Mouse (Mus musculus) forebrain, embryonic 12.5 days (tissue): Measurements from ENCODE around the gene Ndufs8. TPM values are rescaled to one million over a fixed set of nuclear protein-coding genes. Genes with fewer than 3 reads are reported as not detected.

Experiments used
- ATAC-seq: fragments of 200-750 bp; cut with Nextera tagmentation; 2 replicates; pipeline ENCODE4 v1.8.0; 2017; ENCODE audit warnings: moderate TSS enrichment; ENCODE audit not compliant: low FRiP score
- H3K27ac ChIP-seq: fragments of 300-500 bp; sonication (generic); 2 replicates; pipeline ENCODE4 v1.5.1; 2016; ENCODE audit warnings: mild to moderate bottlenecking
- H3K27me3 ChIP-seq: fragments of 300-500 bp; sonication (generic); 2 replicates; pipeline ENCODE4 v1.6.1; 2016; ENCODE audit warnings: mild to moderate bottlenecking
- H3K36me3 ChIP-seq: fragments of 300-500 bp; sonication (generic); replicated peaks from 2 replicates; pipeline ENCODE4 v1.6.1; 2016; ENCODE audit warnings: mild to moderate bottlenecking
- H3K4me1 ChIP-seq: fragments of 300-500 bp; sonication (generic); 2 replicates; pipeline ENCODE4 v1.6.1; 2016
- H3K4me2 ChIP-seq: fragments of 300-500 bp; sonication (generic); 2 replicates; pipeline ENCODE4 v1.6.1; 2016; ENCODE audit warnings: mild to moderate bottlenecking, moderate library complexity
- H3K4me3 ChIP-seq: fragments of 300-500 bp; sonication (generic); replicated peaks from 2 replicates; pipeline ENCODE4 v1.5.1; 2016; ENCODE audit warnings: mild to moderate bottlenecking
- H3K9ac ChIP-seq: fragments of 300-500 bp; sonication (generic); 2 replicates; pipeline ENCODE4 v1.6.1; 2016; ENCODE audit warnings: mild to moderate bottlenecking
- H3K9me3 ChIP-seq: fragments of 300-500 bp; sonication (generic); 2 replicates; pipeline ENCODE4 v1.6.1; 2016
- WGBS: fragments of 180-500 bp; shearing (Covaris S2); methylation state at CpG from one replicate; pipeline ENCODE4 v1.1.7; 2016; 5-methylcytosine and 5-hydroxymethylcytosine counted together
- polyA plus RNA-seq: library from polyadenylated mRNA; unstranded; fragments of >200 nt; fragmentation: Nextera tagmentation; extraction: Ambion mirVana; gene quantifications from 2 replicates; pipeline ENCODE4 v1.2.1, GENCODE M21; 2016

Ndufs8 gene
- polyA plus RNA-seq, 1 experiment from 2014 or later = 166 TPM

DNA sequence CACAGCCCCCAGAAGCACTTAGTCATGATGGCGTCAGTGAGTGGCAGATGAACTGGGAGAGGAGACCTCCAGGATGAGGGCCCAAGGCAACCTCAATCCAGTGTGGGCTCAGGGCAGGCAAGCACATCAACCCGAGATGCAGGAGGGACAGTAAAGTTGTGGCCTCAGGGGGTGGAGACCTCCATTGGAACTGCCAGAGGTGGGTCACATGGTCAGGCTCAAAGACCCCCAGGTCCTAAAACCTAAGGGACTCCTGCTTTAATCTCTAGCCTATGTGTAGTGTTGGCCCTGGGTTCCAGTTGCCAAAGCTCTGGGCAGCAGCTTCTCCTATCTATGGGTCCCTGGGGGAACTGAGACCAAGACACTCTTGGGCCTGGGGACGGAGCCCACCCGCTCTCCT, 16.2 kb upstream of the Ndufs8 start:
- Histone ChIP-seq H3K36me3 (no peaks in the 10 kb centered on the region), H3K9ac (no peak overlapping the region), H3K27me3 (no peaks in the 10 kb centered on the region), H3K4me3 (no peak overlapping the region), H3K4me1 (peaks cover 13% of the 10 kb centered on the region), H3K9me3 (no peaks in the 10 kb centered on the region), H3K27ac (no peak overlapping the region), H3K4me2 (no peak overlapping the region)
- no peak for ATAC-seq
- 85% methylated on average over 4 of the region's 4 CpGs for WGBS

DNA sequence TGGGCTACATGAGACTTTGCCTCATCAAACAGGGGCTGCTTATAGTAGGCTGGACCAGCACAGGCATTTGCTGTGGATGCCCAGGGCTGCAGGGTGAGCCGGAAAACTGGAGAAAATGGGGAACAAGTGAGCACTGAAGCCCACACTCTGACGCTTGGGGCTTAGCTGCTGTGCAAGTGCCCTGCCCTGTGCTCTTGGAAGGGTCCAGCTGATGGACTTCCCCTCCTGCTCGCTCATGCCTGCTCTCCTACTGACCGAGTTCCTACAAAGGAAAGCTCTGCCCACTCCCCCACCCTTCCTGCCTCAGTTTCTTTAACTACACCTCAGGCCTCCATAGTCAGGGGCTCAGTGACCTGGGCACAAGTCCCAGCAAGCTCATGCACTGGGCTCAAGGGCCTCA, 15.4 kb upstream of the Ndufs8 start:
- Histone ChIP-seq H3K27ac (no peak overlapping the region), H3K4me1 (peaks cover 15% of the 10 kb centered on the region), H3K4me2 (no peak overlapping the region), H3K27me3 (no peaks in the 10 kb centered on the region), H3K36me3 (no peaks in the 10 kb centered on the region), H3K4me3 (no peak overlapping the region), H3K9me3 (no peaks in the 10 kb centered on the region), H3K9ac (no peak overlapping the region)
- no peak for ATAC-seq
- WGBS = 85% methylated on average over 4 of the region's 4 CpGs

DNA sequence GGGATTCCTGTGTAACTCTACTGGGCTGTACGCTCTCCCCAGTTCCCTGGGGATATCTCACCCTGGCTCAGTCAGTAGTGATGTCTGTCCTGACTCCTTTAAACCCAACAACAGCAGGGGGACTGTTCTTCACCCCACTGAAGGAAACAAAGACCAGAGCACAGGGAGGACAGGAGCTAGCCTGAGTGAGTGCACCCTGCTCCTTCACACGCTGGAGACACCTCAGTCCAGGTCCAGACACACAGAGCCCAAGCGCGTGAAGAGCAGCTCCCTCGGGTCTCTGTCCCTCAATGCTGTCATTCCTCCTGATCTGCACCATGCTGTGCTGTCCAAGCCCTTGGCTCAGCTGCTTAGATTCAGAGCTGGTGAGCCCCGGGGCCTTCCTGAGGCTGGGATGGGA, 14.1 kb upstream of the Ndufs8 start:
- Histone ChIP-seq H3K4me3 (no peak overlapping the region), H3K27me3 (no peaks in the 10 kb centered on the region), H3K27ac (no peak overlapping the region), H3K4me1 (peaks cover 15% of the 10 kb centered on the region), H3K9ac (no peak overlapping the region), H3K9me3 (no peaks in the 10 kb centered on the region), H3K36me3 (no peaks in the 10 kb centered on the region), H3K4me2 (no peak overlapping the region)
- 71% methylated on average over 6 of the region's 6 CpGs for WGBS
- ATAC-seq = no peak

DNA sequence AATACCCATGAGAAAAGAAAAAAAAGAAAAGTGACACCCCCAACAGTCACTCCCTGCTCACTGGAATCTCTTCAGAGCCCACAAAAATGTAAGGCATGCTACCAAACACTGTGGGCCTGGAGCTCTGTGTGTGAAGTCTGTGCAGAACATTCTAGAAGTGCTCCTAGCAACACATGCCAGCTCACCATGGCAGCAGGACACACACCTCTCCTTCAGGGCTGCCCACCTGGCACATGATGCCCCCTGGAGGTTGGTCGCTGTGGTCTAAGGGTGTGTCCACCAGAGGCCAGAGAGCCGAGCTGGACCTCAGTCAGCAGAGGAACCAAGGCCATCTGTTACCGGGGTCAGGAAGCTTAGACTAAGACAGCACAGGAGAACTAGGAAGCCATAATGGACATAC, 13.7 kb upstream of the Ndufs8 start:
- no peaks in the 10 kb centered on the region for H3K27me3 ChIP-seq
- H3K27ac ChIP-seq = no peak overlapping the region
- no peak overlapping the region for H3K9ac ChIP-seq
- H3K4me2 ChIP-seq = no peak overlapping the region
- ATAC-seq = no peak
- no peaks in the 10 kb centered on the region for H3K9me3 ChIP-seq
- H3K36me3 ChIP-seq = no peaks in the 10 kb centered on the region
- H3K4me3 ChIP-seq = no peak overlapping the region
- H3K4me1 ChIP-seq = peaks cover 15% of the 10 kb centered on the region
- 79% methylated on average over 3 of the region's 3 CpGs for WGBS

DNA sequence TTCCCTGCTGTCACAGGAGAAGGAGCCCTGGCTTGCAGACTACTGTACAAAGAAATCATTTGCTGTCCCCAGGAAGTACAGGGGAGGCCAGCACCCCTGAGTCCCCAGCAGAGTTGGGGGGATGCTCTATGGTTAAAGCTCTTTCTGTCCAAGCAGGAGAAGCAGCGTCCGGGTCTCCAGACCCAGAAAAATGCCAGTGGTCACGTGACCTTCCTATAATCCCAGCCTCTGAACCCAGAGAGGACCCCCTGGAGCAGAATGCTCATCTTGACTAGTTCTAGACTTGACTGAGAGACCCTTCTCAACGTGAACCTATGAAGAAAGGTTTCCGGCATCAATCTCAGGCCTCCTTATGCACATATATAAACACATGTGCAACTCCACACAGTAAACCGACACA, 13.3 kb upstream of the Ndufs8 start:
- H3K27ac ChIP-seq = no peak overlapping the region
- no peaks in the 10 kb centered on the region for H3K9me3 ChIP-seq
- no peaks in the 10 kb centered on the region for H3K27me3 ChIP-seq
- H3K4me2 ChIP-seq = no peak overlapping the region
- peaks cover 15% of the 10 kb centered on the region for H3K4me1 ChIP-seq
- no peak overlapping the region for H3K4me3 ChIP-seq
- 72% methylated on average over 6 of the region's 6 CpGs for WGBS
- no peak for ATAC-seq
- no peak overlapping the region for H3K9ac ChIP-seq
- no peaks in the 10 kb centered on the region for H3K36me3 ChIP-seq

DNA sequence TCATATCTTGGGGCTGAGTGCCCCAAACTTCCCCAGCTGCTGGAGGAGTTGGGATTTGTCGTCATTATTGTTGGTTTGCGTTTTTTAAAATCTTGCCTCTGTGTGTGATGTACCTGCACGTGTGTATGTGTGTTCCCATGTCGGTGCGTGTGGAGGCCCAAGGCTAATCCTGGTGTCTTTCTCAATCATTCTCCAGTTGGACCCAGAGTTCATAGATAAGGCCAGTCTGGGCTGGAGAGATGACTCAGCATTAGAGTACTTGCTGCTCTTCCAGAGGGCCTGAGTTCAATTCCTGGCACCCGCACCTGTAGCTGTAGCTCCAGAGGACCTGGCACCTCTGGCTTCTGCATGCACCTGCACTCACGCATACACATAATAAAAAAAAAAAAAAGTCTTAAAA, 12.3 kb upstream of the Ndufs8 start:
- WGBS = 91% methylated on average over 7 of the region's 7 CpGs
- H3K9ac ChIP-seq = no peak overlapping the region
- no peaks in the 10 kb centered on the region for H3K36me3 ChIP-seq
- H3K27ac ChIP-seq = no peak overlapping the region
- H3K4me3 ChIP-seq = no peak overlapping the region
- no peak overlapping the region for H3K4me2 ChIP-seq
- no peaks in the 10 kb centered on the region for H3K27me3 ChIP-seq
- H3K9me3 ChIP-seq = no peaks in the 10 kb centered on the region
- H3K4me1 ChIP-seq = peaks cover 15% of the 10 kb centered on the region
- ATAC-seq = no peak

DNA sequence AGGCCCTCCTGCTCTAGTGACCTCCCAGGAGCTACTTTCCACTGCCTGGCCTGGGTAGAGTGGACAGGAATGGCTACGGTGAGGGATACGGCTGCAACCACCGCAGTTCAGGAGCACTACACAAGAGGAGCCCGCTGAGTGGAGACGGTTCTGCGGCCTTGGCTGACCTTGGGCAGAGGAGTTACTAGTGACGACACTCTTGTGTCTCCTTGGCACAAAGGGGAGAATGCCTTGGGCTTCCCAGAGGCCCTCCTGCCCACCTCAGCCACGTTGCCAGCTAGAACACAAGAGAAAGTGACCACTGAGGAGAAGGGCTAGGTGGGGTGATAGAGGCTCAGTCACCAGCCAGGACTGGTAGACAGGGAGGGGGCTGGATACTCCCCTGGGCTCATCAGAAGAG, 11.6 kb upstream of the Ndufs8 start:
- Histone ChIP-seq H3K27ac (no peak overlapping the region), H3K4me2 (no peak overlapping the region), H3K27me3 (no peaks in the 10 kb centered on the region), H3K9me3 (no peaks in the 10 kb centered on the region), H3K4me3 (no peak overlapping the region), H3K4me1 (peaks cover 10% of the 10 kb centered on the region), H3K36me3 (no peaks in the 10 kb centered on the region), H3K9ac (no peak overlapping the region)
- 86% methylated on average over 8 of the region's 8 CpGs for WGBS
- ATAC-seq = no peak

DNA sequence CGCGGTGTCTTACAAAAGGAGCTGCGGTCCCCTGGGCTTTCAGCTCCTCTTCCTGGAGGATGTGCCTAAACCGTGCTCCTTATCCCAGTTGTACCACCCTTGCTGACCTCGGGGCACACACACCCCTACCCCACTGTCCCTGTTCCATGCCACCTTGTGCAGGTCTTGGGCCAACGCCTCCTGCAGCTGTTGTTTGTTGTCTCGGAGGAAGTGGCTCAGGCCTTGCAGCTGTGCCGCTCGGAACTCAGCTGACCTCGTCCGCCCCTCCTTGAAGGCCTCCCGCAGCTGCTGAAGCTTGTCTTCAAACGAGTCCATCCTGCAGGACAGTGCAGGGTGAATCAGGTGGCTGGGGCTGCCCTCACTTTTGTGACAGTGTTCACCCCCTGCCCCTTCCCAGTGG, 11.0 kb upstream of the Ndufs8 start:
- Histone ChIP-seq H3K4me2 (no peak overlapping the region), H3K36me3 (no peaks in the 10 kb centered on the region), H3K4me3 (no peak overlapping the region), H3K4me1 (peaks cover 5% of the 10 kb centered on the region; the same call in 1 of the 2 replicates), H3K9me3 (no peaks in the 10 kb centered on the region), H3K27me3 (no peaks in the 10 kb centered on the region), H3K27ac (no peak overlapping the region), H3K9ac (no peak overlapping the region)
- ATAC-seq = no peak
- 69% methylated on average over 13 of the region's 13 CpGs for WGBS

DNA sequence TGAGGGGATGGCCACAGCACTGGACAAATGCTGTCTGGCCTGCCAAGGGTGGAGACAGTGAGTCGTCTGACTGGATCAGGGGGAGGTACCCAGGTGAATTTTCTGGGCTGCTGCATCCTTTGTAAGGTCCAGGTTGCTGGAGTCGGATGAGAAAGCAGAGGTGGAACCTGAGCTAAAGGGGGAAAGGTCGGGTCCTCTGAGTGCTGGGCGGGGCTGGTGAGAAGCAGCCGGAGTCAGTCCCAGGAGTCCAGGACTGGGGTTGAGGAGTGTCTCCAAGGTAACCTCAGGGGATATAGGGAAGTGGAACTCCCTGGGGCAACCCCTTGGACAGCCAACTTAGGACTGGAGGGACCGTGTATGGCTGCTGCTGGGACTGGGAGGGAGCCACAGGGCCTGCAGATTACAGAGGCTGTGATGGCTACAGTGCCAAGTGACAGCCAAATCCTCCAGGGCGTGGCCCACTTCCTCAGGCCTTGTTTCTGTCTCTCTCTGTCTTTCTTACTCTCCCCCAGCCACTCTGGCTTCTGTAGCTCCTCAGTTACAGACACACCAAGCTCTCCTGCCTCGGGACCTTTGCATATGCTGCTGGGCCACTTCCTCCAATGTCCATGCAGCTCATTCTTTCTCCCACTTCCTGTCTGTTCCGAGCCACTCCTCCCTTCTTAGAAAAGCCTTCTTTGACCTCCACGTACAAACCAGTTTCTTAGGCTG, 10.2 kb upstream of the Ndufs8 start:
- 52% methylated on average over 10 of the region's 10 CpGs for WGBS
- Histone ChIP-seq H3K27ac (no peak overlapping the region), H3K9me3 (no peaks in the 10 kb centered on the region), H3K4me2 (no peak overlapping the region), H3K36me3 (no peaks in the 10 kb centered on the region), H3K9ac (no peak overlapping the region), H3K27me3 (no peaks in the 10 kb centered on the region), H3K4me3 (no peak overlapping the region), H3K4me1 (peaks cover 5% of the 10 kb centered on the region; the same call in 1 of the 2 replicates)
- ATAC-seq = no peak

DNA sequence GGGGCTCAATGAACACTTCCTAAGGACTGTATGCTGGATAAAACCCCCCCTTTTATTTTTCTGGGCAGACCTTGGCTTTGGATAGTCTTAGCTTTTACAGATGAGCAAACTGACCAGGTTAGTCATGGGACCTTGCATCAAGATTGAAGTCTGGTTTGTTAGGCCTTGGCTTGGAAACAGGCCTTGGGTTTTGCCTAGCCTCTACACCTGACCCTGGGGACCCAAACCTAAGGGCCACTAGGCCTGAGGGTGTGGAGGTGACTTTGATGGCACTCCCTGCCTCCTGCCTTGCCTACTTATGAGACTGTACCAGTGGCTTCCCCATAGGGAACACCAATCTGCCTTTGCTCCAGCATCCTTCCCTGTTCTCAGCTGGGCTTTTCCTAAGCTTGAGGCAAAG, 7.4 kb upstream of the Ndufs8 start:
- ATAC-seq = no peak
- H3K9me3 ChIP-seq = no peaks in the 10 kb centered on the region
- H3K27me3 ChIP-seq = no peaks in the 10 kb centered on the region
- H3K36me3 ChIP-seq = no peaks in the 10 kb centered on the region
- H3K4me1 ChIP-seq = peaks cover 5% of the 10 kb centered on the region; the same call in 1 of the 2 replicates
- H3K4me2 ChIP-seq = no peak overlapping the region
- no peak overlapping the region for H3K4me3 ChIP-seq
- no peak overlapping the region for H3K27ac ChIP-seq
- no peak overlapping the region for H3K9ac ChIP-seq

DNA sequence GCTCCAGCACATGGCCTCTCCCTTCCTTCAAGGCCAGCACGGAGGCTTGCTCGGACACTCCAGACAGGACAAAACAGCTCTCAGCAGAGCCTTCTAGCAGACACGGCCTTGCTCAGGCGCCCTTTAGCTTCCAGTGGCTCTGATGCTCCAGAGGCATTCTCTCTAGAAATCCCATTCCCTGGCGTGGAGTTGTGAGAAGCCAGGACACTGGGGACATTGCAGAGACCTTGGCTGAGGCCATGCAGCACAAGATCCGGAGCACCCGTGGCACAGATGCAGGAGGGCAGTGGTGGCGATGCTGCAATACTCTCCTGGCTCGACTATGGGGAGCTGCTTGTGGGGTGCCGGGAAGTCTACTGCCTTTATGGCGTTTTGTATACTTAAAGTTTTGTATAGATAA, 4.2 kb upstream of the Ndufs8 start:
- no peak for ATAC-seq
- Histone ChIP-seq H3K27ac (no peak overlapping the region), H3K9me3 (no peaks in the 10 kb centered on the region), H3K4me2 (no peak overlapping the region), H3K27me3 (no peaks in the 10 kb centered on the region), H3K36me3 (no peaks in the 10 kb centered on the region), H3K4me3 (no peak overlapping the region), H3K9ac (no peak overlapping the region), H3K4me1 (peaks cover 16% of the 10 kb centered on the region)
- WGBS = 82% methylated on average over 11 of the region's 11 CpGs

DNA sequence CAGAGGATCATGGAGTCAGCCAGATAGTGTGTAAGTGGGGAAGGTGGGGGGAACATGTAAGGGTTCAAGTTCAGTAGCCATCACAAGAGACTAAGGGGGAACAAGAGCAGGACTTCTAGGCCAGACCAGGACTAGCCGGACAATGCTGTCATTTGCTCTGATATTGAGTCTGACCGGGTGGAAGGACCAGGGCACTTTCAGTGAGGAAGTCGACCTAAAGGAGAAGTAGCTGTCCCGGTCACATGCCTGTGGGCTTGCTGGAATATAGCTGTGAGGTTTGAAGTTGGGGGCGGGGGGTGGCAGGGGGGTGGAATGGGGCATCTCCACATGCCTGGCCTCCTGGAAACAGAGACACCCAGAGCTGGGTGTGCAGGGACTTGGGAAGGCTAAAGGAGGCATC, 2.0 kb upstream of the Ndufs8 start:
- ATAC-seq = no peak
- Histone ChIP-seq H3K4me1 (peaks cover 23% of the 10 kb centered on the region), H3K27ac (no peak overlapping the region), H3K9ac (no peak overlapping the region), H3K36me3 (peaks cover 15% of the 10 kb centered on the region), H3K9me3 (no peaks in the 10 kb centered on the region), H3K27me3 (no peaks in the 10 kb centered on the region), H3K4me3 (no peak overlapping the region), H3K4me2 (no peak overlapping the region)
- 92% methylated on average over 5 of the region's 5 CpGs for WGBS

DNA sequence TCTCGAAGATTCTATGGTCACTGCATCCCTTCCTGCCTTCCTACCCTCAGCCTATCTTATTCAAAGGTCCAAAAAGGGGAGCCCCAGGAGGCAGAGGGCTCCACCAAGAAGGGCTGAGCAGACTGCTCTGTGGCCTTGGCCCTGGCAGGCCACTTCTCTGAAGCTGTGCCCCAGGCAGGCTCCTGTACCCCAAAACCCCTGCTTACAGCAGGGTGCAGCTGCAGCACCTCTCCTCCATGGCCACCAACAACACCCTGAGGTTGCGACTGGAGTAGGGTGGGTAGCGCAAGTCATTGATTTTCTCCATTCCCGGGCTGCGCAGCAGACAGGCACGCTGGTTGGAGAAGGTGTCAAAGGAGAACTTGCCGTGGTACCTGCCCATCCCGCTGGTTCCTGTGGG, 1.1 kb upstream of the Ndufs8 start:
- no peak for ATAC-seq
- 86% methylated on average over 8 of the region's 8 CpGs for WGBS
- peak overlapping the region; percentile 31; the same call in 1 of the 2 replicates for H3K27ac ChIP-seq
- peak overlapping the region; percentile 59 for H3K4me3 ChIP-seq
- H3K9me3 ChIP-seq = no peaks in the 10 kb centered on the region
- peak overlapping the region; percentile 53; the same call in 1 of the 2 replicates for H3K9ac ChIP-seq
- peaks cover 23% of the 10 kb centered on the region for H3K4me1 ChIP-seq
- no peaks in the 10 kb centered on the region for H3K27me3 ChIP-seq
- H3K4me2 ChIP-seq = peak overlapping the region; percentile 71
- H3K36me3 ChIP-seq = peaks cover 23% of the 10 kb centered on the region
